Mouse (Mus musculus): Measurements from ENCODE around the gene Lrrc8c. TPM values are rescaled to one million over a fixed set of nuclear protein-coding genes. Genes with fewer than 3 reads are reported as not detected.

Lrrc8c gene
- polyA plus RNA-seq, 1 experiment from 2014 or later: 13.0 TPM

DNA sequence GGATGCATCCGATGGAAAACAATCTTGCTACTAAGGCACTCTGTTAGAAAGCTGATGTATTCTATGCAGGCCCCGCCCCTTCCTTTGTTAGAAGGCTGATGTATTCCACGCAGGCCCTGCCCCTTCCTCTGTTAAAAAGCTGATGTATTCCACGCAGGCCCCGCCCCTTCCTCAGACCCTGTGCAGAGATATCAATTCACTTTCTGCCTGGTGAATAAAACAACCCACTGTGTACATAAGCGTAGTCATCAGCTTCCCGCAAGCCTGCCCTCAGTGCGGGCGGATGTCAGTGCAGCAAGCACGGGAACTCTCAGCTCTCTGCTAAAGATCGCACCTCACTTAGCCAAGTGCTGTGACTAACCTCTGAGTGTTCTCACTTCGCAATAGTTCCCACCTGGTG is 90.5 kb downstream of the Lrrc8c start:
- DNase-seq: peak; percentile 34
- Histone ChIP-seq H3K27ac (replicated peaks; ENCODE audit: low read depth, low read length) (no peak overlapping the region), H3K9ac (replicated peaks; ENCODE audit: low read length) (no peak overlapping the region), H3K4me1 (ENCODE audit: control insufficient read depth, insufficient read depth, low read length) (no peaks in the 10 kb centered on the region), H3K4me3 (replicated peaks; ENCODE audit: low read depth, low read length) (no peak overlapping the region), H3K9me3 (ENCODE audit: control insufficient read depth, low read length) (no peaks in the 10 kb centered on the region), H3K4me2 (ENCODE audit: low read length) (no peak overlapping the region), H3K27me3 (ENCODE audit: control insufficient read depth, insufficient read depth, low read length) (no peaks in the 10 kb centered on the region), H3K36me3 (ENCODE audit: control insufficient read depth, insufficient read depth, low read length) (peaks cover 18% of the 10 kb centered on the region)
- WGBS: 78% methylated on average over 12 of the region's 12 CpGs
- ATAC-seq (ENCODE audit: low FRiP score, low TSS enrichment): no peak

DNA sequence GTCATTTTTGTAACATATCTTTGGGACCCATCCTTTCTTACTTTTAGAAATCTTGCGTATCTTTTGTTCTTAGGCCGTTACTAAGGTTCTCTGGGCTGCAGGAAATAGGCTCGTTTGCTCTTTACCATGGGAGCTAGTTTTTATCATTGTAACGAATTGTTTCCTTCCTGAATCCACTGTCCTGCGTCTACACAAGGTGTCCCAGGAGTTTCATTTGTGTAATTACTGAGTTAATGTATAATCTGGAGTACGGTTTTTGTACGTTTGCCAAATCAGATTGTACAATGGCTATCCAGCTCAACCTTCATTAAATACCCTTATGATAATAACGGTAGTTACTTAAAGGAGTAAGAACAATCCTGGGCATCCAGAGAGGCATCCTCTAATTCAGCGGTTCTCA is 93.8 kb downstream of the Lrrc8c start:
- Histone ChIP-seq H3K27me3 (ENCODE audit: control insufficient read depth, insufficient read depth, low read length) (no peaks in the 10 kb centered on the region), H3K4me3 (replicated peaks; ENCODE audit: low read depth, low read length) (no peak overlapping the region), H3K4me1 (ENCODE audit: control insufficient read depth, insufficient read depth, low read length) (no peaks in the 10 kb centered on the region), H3K27ac (replicated peaks; ENCODE audit: low read depth, low read length) (no peak overlapping the region), H3K36me3 (ENCODE audit: control insufficient read depth, insufficient read depth, low read length) (peaks cover 2% of the 10 kb centered on the region), H3K9ac (replicated peaks; ENCODE audit: low read length) (no peak overlapping the region), H3K4me2 (ENCODE audit: low read length) (no peak overlapping the region), H3K9me3 (ENCODE audit: control insufficient read depth, low read length) (no peaks in the 10 kb centered on the region)
- 86% methylated on average over 9 of the region's 9 CpGs for WGBS
- DNase-seq: no peak
- ATAC-seq (ENCODE audit: low FRiP score, low TSS enrichment): no peak

DNA sequence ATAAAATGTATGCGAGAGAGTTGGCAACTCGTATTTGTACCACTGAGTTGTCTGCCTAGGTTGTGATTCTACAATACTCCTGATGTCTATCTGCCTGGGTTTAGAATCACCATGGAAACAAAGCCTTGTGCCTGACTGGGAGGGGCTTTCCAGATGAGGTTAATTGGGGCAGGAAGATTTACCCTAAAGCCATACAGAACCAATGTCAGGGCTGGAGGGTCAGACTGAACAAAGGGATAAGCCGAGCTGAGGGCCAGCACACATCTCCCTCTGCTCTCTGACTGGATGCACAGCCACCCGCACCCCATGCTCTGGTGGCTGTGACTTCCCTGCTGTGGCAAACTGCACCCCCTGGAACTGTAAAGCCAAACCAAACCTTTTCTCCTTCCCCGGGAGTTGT is 94.8 kb downstream of the Lrrc8c start:
- Histone ChIP-seq H3K27ac (replicated peaks; ENCODE audit: low read depth, low read length) (no peak overlapping the region), H3K4me1 (ENCODE audit: control insufficient read depth, insufficient read depth, low read length) (no peaks in the 10 kb centered on the region), H3K4me3 (replicated peaks; ENCODE audit: low read depth, low read length) (no peak overlapping the region), H3K27me3 (ENCODE audit: control insufficient read depth, insufficient read depth, low read length) (no peaks in the 10 kb centered on the region), H3K9ac (replicated peaks; ENCODE audit: low read length) (no peak overlapping the region), H3K9me3 (ENCODE audit: control insufficient read depth, low read length) (no peaks in the 10 kb centered on the region), H3K36me3 (ENCODE audit: control insufficient read depth, insufficient read depth, low read length) (no peaks in the 10 kb centered on the region), H3K4me2 (ENCODE audit: low read length) (no peak overlapping the region)
- WGBS: 35% methylated on average over 5 of the region's 5 CpGs
- no peak for DNase-seq
- no peak for ATAC-seq (ENCODE audit: low FRiP score, low TSS enrichment)

DNA sequence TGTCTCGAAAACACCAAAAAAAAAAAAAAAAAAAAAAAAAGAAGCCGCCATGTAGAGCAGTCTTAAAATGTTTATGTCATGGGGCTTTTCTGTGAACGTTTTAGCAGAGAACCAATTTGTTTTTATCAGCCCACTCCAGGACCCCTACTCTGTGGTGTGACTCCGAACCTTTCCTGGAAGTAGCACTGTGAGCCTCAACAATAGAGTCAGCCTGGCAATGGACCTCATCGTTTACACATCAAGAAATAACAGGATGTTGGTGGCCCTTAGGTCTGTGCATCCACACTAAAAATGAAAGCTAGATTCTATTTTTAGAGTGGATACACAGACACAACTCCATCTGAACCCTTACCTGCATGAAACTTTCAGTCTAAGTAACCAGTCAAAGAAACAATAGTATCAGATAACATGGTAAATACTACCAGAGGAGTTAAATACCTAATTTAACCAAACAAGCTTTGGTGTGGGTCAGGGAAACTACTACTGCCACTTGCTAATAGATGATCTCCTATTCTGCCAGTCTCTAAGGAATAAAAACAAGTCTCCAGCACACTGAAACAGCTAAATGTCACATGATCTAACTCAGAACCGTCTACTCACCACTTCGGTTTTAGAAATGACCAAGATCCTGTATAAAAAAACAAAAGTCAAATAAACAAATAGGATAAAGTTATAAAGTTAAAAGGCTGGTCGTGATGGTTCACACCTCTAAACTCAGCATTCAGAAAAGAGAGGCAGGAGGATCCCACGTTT is 95.7 kb downstream of the Lrrc8c start:
- no peak overlapping the region for H3K9ac ChIP-seq (replicated peaks; ENCODE audit: low read length)
- no peak overlapping the region for H3K4me3 ChIP-seq (replicated peaks; ENCODE audit: low read depth, low read length)
- DNase-seq (no peak), ATAC-seq (ENCODE audit: low FRiP score, low TSS enrichment) (no peak)
- H3K9me3 ChIP-seq (ENCODE audit: control insufficient read depth, low read length): no peaks in the 10 kb centered on the region
- 86% methylated on average over 8 of the region's 9 CpGs for WGBS
- no peak overlapping the region for H3K27ac ChIP-seq (replicated peaks; ENCODE audit: low read depth, low read length)
- H3K27me3 ChIP-seq (ENCODE audit: control insufficient read depth, insufficient read depth, low read length): no peaks in the 10 kb centered on the region
- no peak overlapping the region for H3K4me2 ChIP-seq (ENCODE audit: low read length)
- no peaks in the 10 kb centered on the region for H3K4me1 ChIP-seq (ENCODE audit: control insufficient read depth, insufficient read depth, low read length)
- H3K36me3 ChIP-seq (ENCODE audit: control insufficient read depth, insufficient read depth, low read length): no peaks in the 10 kb centered on the region

DNA sequence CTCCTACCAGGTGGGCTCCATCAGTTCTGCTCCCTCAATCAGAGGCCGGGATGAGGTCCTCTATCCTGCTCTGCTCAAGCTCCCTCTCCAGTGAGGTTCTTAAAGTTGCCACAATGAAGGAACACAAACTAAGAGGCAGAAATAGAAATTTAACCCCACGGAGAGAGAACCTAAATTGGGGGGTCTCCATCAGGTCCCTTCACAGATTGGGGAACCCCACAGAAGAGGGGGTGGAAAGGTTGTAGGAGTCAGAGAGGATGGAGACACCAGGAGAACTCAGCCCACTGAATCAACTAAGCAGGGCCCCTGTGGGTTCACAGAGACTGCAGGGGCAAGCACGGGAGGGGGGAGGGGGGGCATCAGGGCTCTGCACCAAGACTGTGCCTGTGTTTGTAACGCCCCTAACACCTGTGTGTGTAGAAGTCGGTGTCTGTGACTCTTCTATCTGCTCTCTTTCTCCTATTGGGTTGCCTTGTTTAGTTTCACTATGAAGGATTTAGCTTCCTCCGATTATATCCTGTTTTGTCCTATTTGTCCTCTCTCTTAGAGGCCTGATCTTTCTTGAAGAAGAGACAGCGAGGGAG is 96.8 kb downstream of the Lrrc8c start:
- 69% methylated on average over 7 of the region's 7 CpGs for WGBS
- ATAC-seq (ENCODE audit: low FRiP score, low TSS enrichment) (no peak), DNase-seq (no peak)
- H3K9ac ChIP-seq (replicated peaks; ENCODE audit: low read length): no peak overlapping the region
- no peak overlapping the region for H3K4me2 ChIP-seq (ENCODE audit: low read length)
- H3K4me1 ChIP-seq (ENCODE audit: control insufficient read depth, insufficient read depth, low read length): no peaks in the 10 kb centered on the region
- H3K27ac ChIP-seq (replicated peaks; ENCODE audit: low read depth, low read length): no peak overlapping the region
- H3K9me3 ChIP-seq (ENCODE audit: control insufficient read depth, low read length): no peaks in the 10 kb centered on the region
- no peaks in the 10 kb centered on the region for H3K36me3 ChIP-seq (ENCODE audit: control insufficient read depth, insufficient read depth, low read length)
- H3K27me3 ChIP-seq (ENCODE audit: control insufficient read depth, insufficient read depth, low read length): no peaks in the 10 kb centered on the region
- no peak overlapping the region for H3K4me3 ChIP-seq (replicated peaks; ENCODE audit: low read depth, low read length)

DNA sequence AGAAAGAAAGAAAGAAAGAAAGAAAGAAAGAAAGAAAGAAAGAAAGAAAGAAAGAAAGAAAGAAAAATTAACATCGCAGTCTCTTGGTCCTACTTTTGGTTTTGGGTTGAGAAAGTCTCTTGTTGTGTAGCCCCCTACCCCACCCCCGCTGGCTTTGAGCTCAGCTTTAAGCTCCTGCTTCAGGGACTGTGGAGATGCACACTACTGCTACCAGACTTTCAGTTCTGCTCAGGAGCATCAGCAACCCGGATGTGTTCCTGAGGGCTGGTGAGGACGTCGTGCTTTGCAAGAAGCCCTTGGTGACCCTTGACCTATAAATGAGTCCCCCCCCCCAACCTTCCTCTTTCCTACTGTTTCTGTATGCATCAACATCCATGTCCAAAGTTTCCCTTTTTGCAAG is 97.3 kb downstream of the Lrrc8c start:
- H3K4me3 ChIP-seq (replicated peaks; ENCODE audit: low read depth, low read length): no peak overlapping the region
- no peaks in the 10 kb centered on the region for H3K4me1 ChIP-seq (ENCODE audit: control insufficient read depth, insufficient read depth, low read length)
- no peak for DNase-seq
- no peak overlapping the region for H3K4me2 ChIP-seq (ENCODE audit: low read length)
- H3K27ac ChIP-seq (replicated peaks; ENCODE audit: low read depth, low read length): no peak overlapping the region
- H3K27me3 ChIP-seq (ENCODE audit: control insufficient read depth, insufficient read depth, low read length): no peaks in the 10 kb centered on the region
- H3K9ac ChIP-seq (replicated peaks; ENCODE audit: low read length): no peak overlapping the region
- 81% methylated on average over 5 of the region's 5 CpGs for WGBS
- no peaks in the 10 kb centered on the region for H3K36me3 ChIP-seq (ENCODE audit: control insufficient read depth, insufficient read depth, low read length)
- no peak for ATAC-seq (ENCODE audit: low FRiP score, low TSS enrichment)
- H3K9me3 ChIP-seq (ENCODE audit: control insufficient read depth, low read length): no peaks in the 10 kb centered on the region

DNA sequence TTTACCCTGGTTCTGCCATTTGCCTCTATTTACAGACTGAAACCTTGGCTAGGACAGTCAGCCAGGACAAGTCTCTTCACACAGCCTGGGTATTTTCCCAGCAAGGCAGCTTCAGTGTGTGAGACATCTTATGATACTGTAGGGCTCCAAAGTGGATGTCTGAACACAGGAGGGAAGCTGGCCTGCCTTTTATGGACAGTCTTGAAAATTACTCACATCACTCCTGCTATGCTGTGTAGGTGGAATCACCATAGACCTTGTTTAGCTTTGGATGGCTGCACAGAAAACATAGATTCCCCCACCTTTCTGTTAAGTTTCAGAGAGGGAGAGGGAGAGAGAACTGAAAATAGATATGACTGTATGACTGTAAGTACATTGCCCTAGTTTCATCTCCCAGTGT is 99.3 kb downstream of the Lrrc8c start:
- DNase-seq: no peak
- no peak for ATAC-seq (ENCODE audit: low FRiP score, low TSS enrichment)
- H3K4me2 ChIP-seq (ENCODE audit: low read length): no peak overlapping the region
- no peaks in the 10 kb centered on the region for H3K36me3 ChIP-seq (ENCODE audit: control insufficient read depth, insufficient read depth, low read length)
- no peaks in the 10 kb centered on the region for H3K4me1 ChIP-seq (ENCODE audit: control insufficient read depth, insufficient read depth, low read length)
- H3K9me3 ChIP-seq (ENCODE audit: control insufficient read depth, low read length): no peaks in the 10 kb centered on the region
- no peak overlapping the region for H3K27ac ChIP-seq (replicated peaks; ENCODE audit: low read depth, low read length)
- no peak overlapping the region for H3K4me3 ChIP-seq (replicated peaks; ENCODE audit: low read depth, low read length)
- no peaks in the 10 kb centered on the region for H3K27me3 ChIP-seq (ENCODE audit: control insufficient read depth, insufficient read depth, low read length)
- no peak overlapping the region for H3K9ac ChIP-seq (replicated peaks; ENCODE audit: low read length)

DNA sequence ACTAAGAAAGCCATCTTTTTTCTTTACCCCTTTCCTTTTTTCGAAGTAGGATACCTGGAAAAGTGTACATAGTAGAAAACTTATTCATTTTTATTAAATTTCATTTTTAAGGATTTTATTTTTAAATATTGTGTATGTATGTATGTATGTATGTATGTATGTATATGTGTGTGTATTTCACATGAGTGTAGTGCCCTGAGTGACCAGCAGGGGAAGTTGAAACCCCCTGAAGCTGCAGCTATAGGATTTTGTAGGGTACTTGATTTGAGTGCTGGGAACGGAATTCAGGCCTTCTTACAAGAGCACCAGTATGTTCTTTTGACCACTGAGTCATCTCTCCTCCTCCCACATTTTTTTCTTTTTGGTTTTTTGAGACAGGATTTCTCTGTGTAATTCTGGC is 100.5 kb downstream of the Lrrc8c start:
- WGBS: 84% methylated on average over 2 of the region's 2 CpGs
- H3K27me3 ChIP-seq (ENCODE audit: control insufficient read depth, insufficient read depth, low read length): no peaks in the 10 kb centered on the region
- no peak for ATAC-seq (ENCODE audit: low FRiP score, low TSS enrichment)
- DNase-seq: no peak
- no peaks in the 10 kb centered on the region for H3K4me1 ChIP-seq (ENCODE audit: control insufficient read depth, insufficient read depth, low read length)
- no peak overlapping the region for H3K4me2 ChIP-seq (ENCODE audit: low read length)
- no peak overlapping the region for H3K27ac ChIP-seq (replicated peaks; ENCODE audit: low read depth, low read length)
- no peaks in the 10 kb centered on the region for H3K36me3 ChIP-seq (ENCODE audit: control insufficient read depth, insufficient read depth, low read length)
- no peak overlapping the region for H3K4me3 ChIP-seq (replicated peaks; ENCODE audit: low read depth, low read length)
- H3K9ac ChIP-seq (replicated peaks; ENCODE audit: low read length): no peak overlapping the region
- H3K9me3 ChIP-seq (ENCODE audit: control insufficient read depth, low read length): no peaks in the 10 kb centered on the region

DNA sequence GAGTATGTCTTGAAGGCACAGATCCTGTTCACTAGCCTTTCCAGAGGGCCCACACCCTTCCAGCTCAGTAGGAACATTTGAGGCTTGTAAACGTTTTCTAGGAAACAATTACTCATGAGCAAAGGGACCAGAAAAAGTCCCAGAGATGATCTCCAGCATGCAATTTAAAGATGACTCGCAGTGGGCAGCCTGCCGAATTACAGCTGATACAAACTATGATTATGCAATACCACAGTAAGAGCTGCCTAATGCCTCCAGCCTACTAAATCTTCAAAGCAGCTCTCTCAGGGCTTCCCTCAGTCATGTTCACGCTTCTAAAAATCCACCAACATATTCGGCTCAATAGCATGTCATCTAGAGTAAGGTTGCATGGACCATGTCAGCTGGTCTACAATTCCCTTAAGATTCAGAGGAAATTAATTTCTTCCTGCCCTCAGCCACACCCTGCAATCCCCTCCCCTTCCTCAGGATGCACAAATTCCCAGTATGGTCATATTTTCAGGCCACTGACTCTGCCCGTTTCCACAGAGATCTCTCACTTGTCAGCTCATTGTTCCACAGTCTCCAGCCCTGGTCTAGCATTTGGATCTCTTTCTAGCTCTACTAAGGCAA is 101.4 kb downstream of the Lrrc8c start:
- Histone ChIP-seq H3K9ac (replicated peaks; ENCODE audit: low read length) (no peak overlapping the region), H3K27ac (replicated peaks; ENCODE audit: low read depth, low read length) (no peak overlapping the region), H3K27me3 (ENCODE audit: control insufficient read depth, insufficient read depth, low read length) (no peaks in the 10 kb centered on the region), H3K9me3 (ENCODE audit: control insufficient read depth, low read length) (no peaks in the 10 kb centered on the region), H3K4me1 (ENCODE audit: control insufficient read depth, insufficient read depth, low read length) (no peaks in the 10 kb centered on the region), H3K4me3 (replicated peaks; ENCODE audit: low read depth, low read length) (no peak overlapping the region), H3K4me2 (ENCODE audit: low read length) (no peak overlapping the region), H3K36me3 (ENCODE audit: control insufficient read depth, insufficient read depth, low read length) (no peaks in the 10 kb centered on the region)
- 77% methylated on average over 6 of the region's 6 CpGs for WGBS
- no peak for ATAC-seq (ENCODE audit: low FRiP score, low TSS enrichment)
- no peak for DNase-seq
